Mouse (Mus musculus): ENCODE results near the gene Eif3k. TPM values are rescaled to one million over a fixed set of nuclear protein-coding genes. Genes with fewer than 3 reads are reported as not detected.

Eif3k gene
- total RNA-seq, 2 experiments from 2014 or later, result 50.7 to 133 TPM

DNA sequence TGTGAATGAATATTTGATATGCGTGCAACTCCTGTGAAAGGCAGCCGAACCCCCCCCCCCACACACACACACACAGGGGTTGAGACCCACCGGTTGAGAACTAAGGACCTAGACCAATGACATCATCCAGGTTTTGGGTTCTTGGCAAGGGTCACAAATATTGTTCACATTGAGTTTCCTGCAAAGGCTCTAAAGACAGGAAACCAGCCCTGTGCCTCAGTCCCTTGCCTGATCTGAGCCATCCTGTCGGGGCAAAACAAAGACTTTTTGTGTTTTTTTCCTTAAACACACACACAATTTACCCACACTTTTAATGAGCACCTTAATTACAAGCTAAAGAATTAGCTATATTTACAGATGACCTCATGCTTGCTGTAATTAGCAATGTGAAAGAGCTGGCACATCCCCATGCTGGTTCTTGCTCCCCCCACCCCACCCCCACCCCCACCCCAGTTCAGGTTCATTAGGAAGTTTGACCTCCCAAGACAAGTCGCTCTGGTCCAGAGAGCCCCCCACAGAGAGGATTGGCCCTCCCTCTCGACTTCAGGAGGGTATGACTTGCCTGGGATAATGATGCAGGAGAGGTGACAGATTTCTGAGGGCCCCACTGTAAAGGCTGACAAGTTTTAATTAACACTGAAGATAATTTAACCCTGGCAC lies 36.8 kb downstream of the Eif3k start:
- no peak for ATAC-seq (replicated peaks; ENCODE audit: low FRiP score, poor library complexity, severe bottlenecking)

DNA sequence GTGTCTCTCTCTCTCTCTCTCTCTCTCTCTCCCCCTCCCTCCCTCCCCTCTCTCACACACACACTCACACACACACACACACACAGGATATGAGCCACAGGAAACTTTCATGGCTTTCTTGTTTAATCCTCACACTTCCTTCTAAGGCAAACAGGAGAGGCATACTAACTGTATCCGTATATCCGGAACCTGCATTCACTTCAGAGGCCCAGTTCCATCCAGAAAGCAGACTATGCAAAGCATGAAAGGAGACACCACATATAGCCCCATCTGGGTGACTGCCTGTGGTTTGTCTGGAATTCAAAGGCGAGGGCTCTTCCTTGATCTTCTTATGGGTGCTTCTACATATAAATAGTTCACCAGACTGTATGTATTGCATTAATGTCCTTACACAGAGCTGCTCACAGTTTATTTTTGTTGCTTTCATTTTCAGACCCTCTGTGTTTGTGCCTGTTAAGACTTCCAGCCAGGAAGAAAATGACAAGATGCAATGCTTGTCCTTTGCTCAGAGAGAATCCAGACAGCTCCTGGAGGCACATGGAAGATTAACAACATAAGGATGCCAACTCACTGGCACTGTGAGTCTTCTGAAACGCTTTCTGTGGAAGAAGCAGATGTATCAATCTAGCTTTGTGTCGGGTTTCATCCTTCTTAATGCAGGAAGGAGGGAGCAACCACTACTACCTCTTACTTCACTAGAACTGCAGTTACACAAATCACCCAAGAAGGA lies 38.0 kb downstream of the Eif3k start:
- no peak for ATAC-seq (replicated peaks; ENCODE audit: low FRiP score, poor library complexity, severe bottlenecking)

DNA sequence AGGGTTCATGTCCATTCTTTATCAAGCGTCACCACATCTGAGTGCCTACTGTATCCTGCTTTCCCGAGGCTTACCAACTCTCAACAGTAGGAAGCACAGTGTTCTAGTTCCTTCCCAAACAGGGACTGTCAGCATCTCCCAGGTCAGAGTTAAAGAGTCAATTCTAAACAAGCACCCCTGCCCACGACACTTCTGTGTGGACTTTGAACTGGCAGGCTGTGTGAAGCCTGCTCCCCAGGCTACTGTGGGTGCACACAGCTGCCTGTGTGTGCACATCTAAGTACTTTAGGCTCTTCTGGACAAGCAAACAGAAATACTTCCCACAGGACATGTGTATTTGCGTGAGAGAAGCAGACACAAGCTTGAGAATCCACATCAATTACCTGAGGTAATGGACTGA lies 40.1 kb downstream of the Eif3k start:
- ATAC-seq (replicated peaks; ENCODE audit: low FRiP score, poor library complexity, severe bottlenecking), result no peak

DNA sequence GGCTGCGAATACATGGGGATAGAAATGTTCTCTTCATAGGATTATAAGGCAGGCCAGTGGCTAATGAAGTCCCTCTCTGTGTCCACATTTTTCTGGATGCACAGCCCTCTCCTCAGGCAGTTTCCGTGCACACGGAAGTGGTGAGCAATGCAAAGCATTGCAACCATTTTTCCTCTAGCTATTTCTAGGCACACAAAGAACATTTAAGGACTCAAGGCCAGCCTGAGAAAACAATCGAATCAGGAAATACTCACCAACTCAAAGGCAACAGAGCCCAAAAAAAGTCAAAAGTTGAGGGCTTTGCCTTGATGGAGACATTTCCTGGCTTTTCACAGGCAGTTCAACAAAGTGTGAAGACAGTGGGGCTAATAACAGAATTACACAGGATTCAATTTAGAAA lies 40.5 kb downstream of the Eif3k start:
- no peak for ATAC-seq (replicated peaks; ENCODE audit: low FRiP score, poor library complexity, severe bottlenecking)

DNA sequence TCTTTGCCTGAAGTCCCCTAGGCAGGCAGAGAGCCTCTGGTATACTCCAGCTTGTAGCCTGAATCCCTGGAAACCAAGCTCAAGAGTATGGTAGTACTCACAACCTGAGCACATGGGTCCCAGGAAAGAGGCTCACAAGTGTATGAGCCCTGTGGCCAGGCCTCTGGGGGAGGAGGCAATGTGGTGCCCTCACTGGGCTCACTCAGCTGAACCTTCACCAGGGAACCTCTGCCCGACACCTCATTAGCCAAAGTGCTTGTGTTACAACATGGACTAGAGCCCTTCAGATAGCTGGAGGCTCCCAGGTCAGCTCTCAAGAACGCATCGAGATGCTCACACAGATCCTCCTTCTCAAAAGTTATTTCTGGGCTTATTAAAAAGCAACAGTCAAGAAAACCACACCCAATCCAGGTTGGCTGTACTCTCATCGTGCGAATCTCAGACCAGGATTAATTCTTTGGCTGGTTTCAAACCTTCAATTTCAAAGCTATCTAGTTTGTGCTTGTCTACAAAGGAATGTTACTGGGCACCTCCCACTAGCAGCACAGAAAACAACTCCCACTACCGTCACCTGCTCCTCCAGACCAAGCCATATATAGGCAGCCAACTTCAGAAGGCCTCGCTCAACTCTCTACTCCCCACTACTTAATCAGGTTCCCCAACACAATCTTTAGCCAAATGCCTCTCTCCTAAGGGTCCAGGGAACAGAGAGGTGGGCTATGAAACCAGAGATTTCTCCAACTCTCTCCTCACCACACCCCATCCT lies 42.1 kb downstream of the Eif3k start:
- ATAC-seq (replicated peaks; ENCODE audit: low FRiP score, poor library complexity, severe bottlenecking), result no peak

DNA sequence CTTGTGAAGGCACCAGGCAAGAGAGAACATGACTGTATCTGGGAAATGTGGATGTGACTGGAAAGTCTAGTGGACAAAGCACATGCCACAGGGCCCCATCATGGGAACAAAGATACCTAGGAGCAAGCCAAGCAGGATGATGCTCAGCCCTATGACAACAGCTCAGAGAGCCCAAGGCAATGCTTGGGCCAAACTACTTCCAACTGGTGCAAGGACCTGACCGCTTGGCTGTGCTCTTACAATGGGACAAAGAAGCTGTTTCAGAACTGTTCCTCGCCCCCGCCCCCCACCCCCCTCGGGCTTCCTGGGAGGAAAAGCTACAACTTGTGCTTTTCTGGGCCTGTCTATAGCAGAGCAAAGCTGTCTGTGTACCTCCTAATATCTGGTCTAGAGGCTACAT lies 43.0 kb downstream of the Eif3k start:
- no peak for ATAC-seq (replicated peaks; ENCODE audit: low FRiP score, poor library complexity, severe bottlenecking)

DNA sequence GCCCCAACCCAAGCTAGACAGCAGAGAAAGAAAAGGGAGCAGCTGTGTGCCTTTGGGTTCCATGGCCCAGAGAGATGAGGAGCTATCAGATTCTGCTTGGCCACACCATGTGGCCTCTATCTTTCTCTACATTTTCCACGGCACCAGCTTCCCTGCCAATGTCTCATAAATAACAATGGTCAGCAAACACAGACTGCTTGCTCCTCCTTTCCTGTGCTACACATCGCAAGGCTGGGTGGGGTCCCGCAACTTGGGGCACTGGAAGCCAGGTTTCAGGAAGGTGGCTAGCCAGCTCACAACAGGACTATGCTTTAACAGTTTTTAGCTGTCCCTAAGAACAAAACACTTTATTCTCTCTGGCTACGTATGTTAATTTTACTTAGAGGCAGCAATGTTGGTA lies 44.9 kb downstream of the Eif3k start:
- no peak for ATAC-seq (replicated peaks; ENCODE audit: low FRiP score, poor library complexity, severe bottlenecking)

DNA sequence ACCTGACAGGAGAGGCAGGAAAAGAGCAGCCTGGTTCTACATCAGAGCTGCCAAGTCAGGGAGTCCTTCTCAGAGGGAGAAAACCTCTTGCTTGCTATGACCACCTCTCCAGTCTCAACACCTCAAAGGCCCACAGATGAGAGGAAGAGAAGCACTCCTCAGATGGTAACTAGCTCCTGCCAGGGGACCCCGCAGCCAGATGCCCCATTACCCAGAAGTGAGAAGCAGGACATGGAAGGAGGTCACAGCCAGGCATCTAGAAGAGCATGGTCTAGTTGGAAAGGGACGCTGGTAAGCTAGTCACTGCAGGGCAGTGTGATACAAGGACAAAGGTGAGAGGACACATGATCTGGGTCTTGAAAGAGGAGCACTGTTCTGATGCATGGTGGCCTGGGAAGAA lies 47.8 kb downstream of the Eif3k start:
- no peak for ATAC-seq (replicated peaks; ENCODE audit: low FRiP score, poor library complexity, severe bottlenecking)

DNA sequence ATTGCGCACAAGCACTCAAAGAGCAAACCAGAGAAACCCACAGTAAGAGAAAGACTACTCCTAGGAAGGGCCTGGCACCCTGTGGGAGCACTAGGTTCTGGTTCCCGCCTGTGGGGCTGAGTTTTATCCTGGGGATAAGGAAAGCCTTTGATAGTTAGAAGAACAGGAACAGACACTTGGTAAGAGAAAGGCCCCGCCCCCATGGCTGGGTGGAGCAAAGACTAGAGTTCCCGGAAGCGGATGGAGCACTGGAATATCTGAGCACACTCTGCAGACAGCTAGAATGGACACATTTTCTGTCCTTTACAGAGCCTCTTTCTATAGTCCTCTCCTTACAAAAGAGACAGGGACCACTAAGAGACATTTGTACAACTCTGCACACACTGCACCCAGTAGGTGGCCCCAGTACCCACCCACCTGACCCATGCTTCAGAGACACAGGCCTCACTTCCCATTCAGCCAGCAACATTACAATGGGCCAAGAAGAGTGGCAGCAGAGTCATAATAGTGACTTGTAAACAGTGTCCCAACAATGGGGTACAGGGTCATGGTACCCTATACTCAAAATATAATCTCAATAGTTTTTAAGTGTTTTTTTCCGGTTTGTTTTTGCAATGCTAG lies 49.1 kb downstream of the Eif3k start:
- ATAC-seq (replicated peaks; ENCODE audit: low FRiP score, poor library complexity, severe bottlenecking), result no peak

DNA sequence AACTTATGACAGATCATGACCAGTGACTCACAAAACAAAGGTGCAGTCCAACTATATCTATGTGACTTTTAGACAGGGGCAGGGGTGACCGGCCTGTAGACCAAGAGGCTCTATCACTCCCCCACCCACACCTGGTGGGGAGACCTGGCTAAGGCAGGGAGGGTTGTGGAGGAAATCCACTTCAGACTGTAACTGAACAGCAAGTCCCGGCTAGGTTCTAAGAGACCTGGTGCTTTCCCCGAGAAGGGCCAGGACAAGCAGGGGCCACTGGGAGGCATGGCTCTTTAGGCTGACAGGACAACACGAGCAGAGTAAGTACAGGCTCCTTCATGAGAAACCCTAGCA lies 50.0 kb downstream of the Eif3k start:
- ATAC-seq (replicated peaks; ENCODE audit: low FRiP score, poor library complexity, severe bottlenecking), result no peak

DNA sequence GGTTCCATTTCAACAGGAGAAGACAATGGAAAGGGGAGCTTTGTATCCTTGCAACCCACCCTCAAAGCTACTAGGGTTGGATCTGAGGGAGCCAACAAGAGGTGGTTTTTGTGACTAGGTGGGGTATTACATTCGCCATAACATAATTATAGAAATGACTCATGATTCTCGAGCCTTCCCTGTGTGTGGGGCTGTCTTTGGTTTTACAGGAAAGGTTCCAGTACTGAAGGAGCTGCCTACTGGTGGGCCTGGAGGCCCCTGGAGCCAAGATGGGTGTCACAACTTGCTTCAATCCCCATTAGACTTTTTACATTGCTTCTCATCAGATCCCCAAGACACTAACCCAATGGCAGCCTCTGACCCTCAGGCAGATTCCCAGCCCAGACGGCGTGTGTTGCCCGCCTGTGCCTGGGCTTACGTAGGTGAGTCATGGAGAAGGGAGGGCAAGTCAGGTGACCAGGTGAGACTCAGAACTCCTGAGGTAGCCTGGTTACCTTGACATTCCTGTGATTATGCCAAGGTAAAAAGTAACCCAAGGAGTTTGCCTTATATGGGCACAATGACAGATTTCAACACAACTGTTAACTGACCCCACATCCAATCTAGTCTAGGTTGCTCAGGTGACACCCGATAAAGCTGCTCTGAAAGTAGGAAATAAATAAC lies 50.5 kb downstream of the Eif3k start:
- no peak for ATAC-seq (replicated peaks; ENCODE audit: low FRiP score, poor library complexity, severe bottlenecking)

DNA sequence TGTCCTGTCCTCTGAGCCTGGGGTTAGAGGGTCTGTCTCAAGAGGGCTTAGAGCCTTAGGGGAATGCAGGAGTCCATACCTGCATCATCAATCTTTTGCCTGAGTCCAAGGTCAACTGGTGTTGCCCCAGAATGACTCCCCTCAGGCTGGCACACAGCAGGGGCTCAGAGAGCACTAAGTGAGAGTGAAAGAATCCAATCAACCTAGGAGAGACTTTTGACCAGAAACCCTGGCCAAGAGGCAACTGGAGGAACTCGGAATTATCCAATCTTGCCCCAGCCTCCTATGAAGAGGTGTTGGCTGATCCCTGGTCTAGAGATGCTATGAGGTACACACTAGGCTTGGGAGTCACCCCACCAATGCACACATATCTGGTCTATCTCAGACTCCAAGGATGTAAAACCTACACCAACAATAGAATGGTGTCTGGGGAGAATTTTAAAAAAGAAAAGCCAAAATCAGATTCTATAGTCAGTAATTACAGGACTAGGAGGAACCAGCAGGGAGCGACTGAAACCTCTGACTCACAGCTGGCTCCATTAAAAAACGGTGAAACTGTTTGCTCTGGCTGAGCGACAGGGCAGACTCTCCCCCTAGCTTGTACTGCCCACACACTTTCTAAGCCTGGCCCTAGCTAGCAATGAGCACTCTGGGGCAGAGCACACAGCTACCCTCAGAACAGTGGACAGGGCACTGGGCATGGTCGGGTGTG lies 51.2 kb downstream of the Eif3k start:
- no peak for ATAC-seq (replicated peaks; ENCODE audit: low FRiP score, poor library complexity, severe bottlenecking)

DNA sequence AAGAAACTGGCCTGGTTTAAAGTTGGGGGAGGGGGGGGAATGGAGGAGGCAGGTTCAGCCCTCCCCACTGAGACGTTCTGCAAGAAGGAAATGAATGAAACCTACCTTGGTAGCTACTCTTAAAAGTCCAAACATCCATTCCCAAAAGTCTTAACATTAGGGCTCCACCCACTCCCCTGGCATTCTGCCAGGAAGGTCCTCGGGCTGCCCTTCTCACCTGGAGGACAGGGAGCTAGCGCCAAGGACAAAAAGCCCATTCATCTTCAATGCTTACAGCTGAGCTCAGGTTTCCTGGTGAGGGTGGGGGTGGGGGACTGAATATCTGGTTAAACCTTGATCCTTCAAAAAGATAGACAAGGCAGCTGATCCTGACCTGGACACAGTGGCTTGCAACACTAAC lies 52.3 kb downstream of the Eif3k start:
- no peak for ATAC-seq (replicated peaks; ENCODE audit: low FRiP score, poor library complexity, severe bottlenecking)

DNA sequence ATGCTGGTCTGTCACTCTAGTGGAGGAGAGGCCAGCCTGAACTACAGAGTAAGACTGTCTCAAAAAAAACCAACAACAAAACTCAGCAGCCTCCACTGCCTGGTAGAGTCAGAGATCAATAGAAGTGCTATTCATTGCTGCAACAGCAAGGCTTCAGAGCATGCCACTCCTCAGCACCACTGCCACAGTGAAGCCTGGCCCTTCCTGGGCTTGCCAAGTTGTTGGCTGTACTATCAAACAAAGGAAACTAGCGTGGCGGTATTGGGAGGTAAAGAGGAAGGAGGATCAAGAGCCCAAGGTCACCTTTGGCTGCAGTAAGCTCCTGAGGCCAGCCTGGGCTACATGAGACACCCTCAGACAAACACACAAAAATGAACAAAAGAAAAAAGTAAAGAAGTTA lies 55.5 kb downstream of the Eif3k start:
- ATAC-seq (replicated peaks; ENCODE audit: low FRiP score, poor library complexity, severe bottlenecking), result no peak

DNA sequence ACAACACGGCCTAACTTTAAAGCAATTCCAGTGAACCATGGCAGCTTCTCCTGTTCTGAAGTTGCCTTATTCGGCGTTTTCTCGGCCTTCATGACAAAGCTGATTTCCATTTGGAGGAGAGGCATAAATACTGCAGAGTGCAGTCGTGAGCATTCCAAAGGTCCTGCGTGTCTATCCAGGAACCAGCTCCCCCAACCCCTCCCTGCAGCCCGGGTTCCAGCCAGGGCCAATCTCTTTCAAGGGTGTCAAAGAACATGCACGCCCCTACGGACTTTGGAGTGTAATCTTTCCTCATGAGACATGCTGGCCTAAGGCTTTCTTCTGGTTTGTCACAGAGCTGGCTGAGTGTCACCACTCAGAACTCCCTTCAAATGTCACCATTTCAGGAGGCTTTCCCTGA lies 56.3 kb downstream of the Eif3k start:
- no peak for ATAC-seq (replicated peaks; ENCODE audit: low FRiP score, poor library complexity, severe bottlenecking)

DNA sequence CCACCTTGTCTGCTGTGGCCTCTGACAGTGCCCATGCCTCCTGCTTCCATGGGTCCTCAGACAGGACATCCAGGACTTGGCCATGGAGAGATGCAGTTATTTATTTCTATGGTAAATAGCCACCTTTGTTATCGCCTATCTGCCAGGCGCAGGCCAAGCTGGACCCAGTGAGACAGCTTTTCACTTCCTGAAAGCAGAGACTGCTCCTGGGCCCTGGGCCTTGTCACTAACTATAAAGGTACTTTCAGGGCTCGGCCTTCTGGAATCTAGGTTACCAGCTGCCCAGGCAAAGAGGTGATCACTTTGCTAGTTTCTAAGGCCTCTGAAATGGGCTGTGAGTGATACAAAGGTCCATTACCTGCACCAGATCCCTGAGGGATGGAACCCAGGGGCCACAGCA lies 56.9 kb downstream of the Eif3k start:
- no peak for ATAC-seq (replicated peaks; ENCODE audit: low FRiP score, poor library complexity, severe bottlenecking)

DNA sequence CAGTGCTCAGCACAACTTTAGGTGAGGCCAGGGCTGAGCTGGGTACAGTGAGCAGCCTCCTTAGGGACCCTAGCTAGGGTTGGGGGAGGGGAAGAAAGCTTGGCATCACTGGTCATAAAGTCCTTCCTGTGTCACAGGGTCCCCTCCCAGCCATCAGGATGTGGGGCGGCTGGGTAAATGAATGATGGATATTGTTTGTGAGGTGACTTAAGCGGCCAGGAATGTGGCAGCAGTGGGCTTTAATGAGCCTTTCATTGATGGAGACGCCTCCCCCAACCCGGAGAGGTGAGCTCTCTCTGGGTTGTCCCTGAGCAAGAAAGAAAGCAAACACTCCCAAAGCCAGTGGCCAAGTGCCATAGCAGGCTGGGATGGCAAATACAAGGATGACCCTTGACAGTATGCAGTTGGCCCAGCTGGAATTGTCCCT lies 57.8 kb downstream of the Eif3k start:
- no peak for ATAC-seq (replicated peaks; ENCODE audit: low FRiP score, poor library complexity, severe bottlenecking)

DNA sequence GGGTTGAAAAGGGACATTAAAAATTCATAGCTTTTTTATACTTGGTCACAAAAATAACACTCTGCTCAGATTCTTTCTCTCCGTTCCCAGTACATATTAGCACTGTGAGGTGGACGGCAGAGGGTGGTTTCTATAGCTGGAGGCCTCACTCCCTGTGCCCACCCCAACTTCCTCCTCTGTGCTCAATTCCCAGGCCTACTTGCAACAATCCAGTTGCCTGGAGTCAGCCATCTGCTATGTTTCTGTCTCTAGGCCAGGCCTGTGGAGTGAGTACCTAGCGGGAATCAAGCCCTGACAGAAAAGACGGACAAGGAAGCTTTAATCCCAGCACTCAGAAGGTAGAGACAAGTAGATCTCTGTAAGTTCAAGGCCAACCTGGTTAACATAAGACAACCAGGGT lies 59.1 kb downstream of the Eif3k start:
- ATAC-seq (replicated peaks; ENCODE audit: low FRiP score, poor library complexity, severe bottlenecking), result no peak

DNA sequence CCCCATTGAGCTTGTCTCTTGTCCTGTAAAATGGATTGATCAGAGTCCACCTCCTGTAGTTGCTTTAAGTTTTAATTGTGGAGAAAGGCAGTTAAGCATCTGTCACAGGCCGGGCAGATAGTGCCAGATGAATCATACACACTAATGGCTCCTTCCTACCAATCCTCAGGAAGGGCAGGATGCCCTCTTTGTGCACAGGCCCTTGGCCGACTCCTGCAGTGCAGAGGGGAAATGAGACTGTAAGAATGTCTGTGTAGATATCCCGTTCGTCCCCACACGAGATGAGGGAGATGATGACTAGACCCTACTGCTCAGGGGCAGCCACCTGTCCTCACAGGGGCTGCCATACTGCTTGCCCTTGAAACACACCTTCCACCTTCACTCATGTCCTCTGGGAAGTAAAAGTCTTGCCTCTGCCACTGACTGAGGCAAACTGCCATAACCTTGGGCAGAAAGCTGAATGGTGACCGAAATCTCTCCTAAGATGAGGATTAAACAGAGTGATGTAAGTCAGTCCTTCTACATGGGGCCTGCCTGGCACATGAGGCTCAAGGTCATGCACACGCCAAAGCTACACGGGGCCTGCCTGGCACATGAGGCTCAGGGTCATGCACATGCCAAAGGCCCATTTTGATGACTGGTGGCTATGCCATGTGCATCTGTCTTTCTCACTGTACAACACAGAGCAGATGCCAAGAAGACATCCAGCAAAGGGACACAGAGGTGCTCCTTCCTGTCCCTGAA lies 59.8 kb downstream of the Eif3k start:
- ATAC-seq (replicated peaks; ENCODE audit: low FRiP score, poor library complexity, severe bottlenecking), result no peak

All from erythroblast, adult 5-6 weeks (primary cell).